Mouse (Mus musculus) liver, adult 2 months (tissue): ENCODE results near the gene Krtcap2. TPM values are rescaled to one million over a fixed set of nuclear protein-coding genes. Genes with fewer than 3 reads are reported as not detected.

ENCODE experiments used
- DNase-seq: peaks from one replicate; pipeline ENCODE4 v3.0.0-alpha.2; 2011; ENCODE audit warnings: low read depth, low spot score; ENCODE audit errors: extremely low read depth
- H3K27ac ChIP-seq: fragments of 200-500 bp; replicated peaks from 2 replicates; pipeline ENCODE4 v1.5.1; 2012; ENCODE audit warnings: low read depth, mild to moderate bottlenecking, control low read depth, inconsistent platforms, low read length; ENCODE audit not compliant: insufficient read depth
- H3K27me3 ChIP-seq: fragments of 200-500 bp; 2 replicates; pipeline ENCODE4 v1.6.1; 2012; ENCODE audit warnings: mild to moderate bottlenecking, moderate library complexity, low read length, inconsistent platforms; ENCODE audit not compliant: control insufficient read depth, insufficient read depth
- H3K36me3 ChIP-seq: fragments of 200-500 bp; 2 replicates; pipeline ENCODE4 v1.6.1; 2012; ENCODE audit warnings: low read length, inconsistent platforms; ENCODE audit not compliant: control insufficient read depth, insufficient read depth
- H3K4me1 ChIP-seq: fragments of 200-500 bp; 2 replicates; pipeline ENCODE4 v1.6.1; 2011; ENCODE audit warnings: low read length; ENCODE audit not compliant: control insufficient read depth, insufficient read depth
- H3K4me3 ChIP-seq: fragments of 200-500 bp; 2 replicates; pipeline ENCODE4 v1.5.1; 2011; ENCODE audit warnings: low read depth, mild to moderate bottlenecking, control low read depth, low read length, moderate library complexity; ENCODE audit not compliant: insufficient read depth
- H3K79me2 ChIP-seq: fragments of 200-500 bp; 2 replicates; pipeline ENCODE4 v1.6.1; 2012; ENCODE audit warnings: inconsistent platforms, mild to moderate bottlenecking, low read length, moderate library complexity; ENCODE audit not compliant: control insufficient read depth, insufficient read depth
- H3K9ac ChIP-seq: fragments of 200-500 bp; 2 replicates; pipeline ENCODE4 v1.6.1; 2012; ENCODE audit warnings: low read depth, mild to moderate bottlenecking, control low read depth, inconsistent platforms, low read length
- CTCF ChIP-seq: fragments of 200-500 bp; IDR thresholded peaks from 2 replicates; pipeline ENCODE4 v1.5.1; 2011; ENCODE audit warnings: low read depth, low read length, control low read depth
- POLR2A ChIP-seq: fragments of 200-500 bp; IDR thresholded peaks from 2 replicates; pipeline ENCODE4 v1.6.1; 2011; ENCODE audit warnings: low read length, control low read depth; ENCODE audit not compliant: insufficient read depth; ENCODE audit errors: extremely low read depth
- WGBS: fragments of 180-500 bp; shearing (Covaris S2); methylation state at CpG from one replicate; pipeline ENCODE4 v1.1.7; 2018; 5-methylcytosine and 5-hydroxymethylcytosine counted together
- polyA plus RNA-seq: library from polyadenylated mRNA; depleted of rRNA; stranded (reverse); fragments of >200 nt; gene quantifications from 2 replicates; pipeline ENCODE4 v1.2.3, GENCODE M21; 2012
- total RNA-seq: library from RNA; depleted of rRNA; stranded (reverse); fragments of >200 nt; gene quantifications from 2 replicates; pipeline ENCODE4 v1.2.3, GENCODE M21; 2014

Krtcap2 gene
- total and polyA plus RNA-seq, 2 experiments, result 45.1 to 197 TPM

- Histone ChIP-seq H3K27me3 (no peaks in the 10 kb centered on the region), H3K36me3 (no peaks in the 10 kb centered on the region), H3K27ac (peak overlapping the region; percentile 93), H3K4me3 (peak overlapping the region; percentile 33; the same call in 1 of the 2 replicates), H3K79me2 (peaks cover 25% of the 10 kb centered on the region; the same call in 1 of the 2 replicates), H3K9ac (peak overlapping the region; percentile 66), H3K4me1 (peaks cover 16% of the 10 kb centered on the region)
- whole genome bisulfite sequencing, result 7% methylated on average over 20 of the region's 20 CpGs
- peak; percentile 77 for DNase-seq
- TF ChIP-seq POLR2A (no peak), CTCF (peak; percentile 98)
These were observed 36.0 kb downstream of the Krtcap2 start for GRCm38 (mm10) chr3:89281579-89282290.

GRCm38 (mm10) chr3:89282291-89282643, 36.5 kb downstream of the Krtcap2 start:
- H3K4me3 ChIP-seq, result no peak overlapping the region
- 16% methylated on average over 4 of the region's 4 CpGs for WGBS
- no peak overlapping the region for H3K9ac ChIP-seq
- H3K36me3 ChIP-seq, result no peaks in the 10 kb centered on the region
- TF ChIP-seq POLR2A (no peak), CTCF (no peak)
- H3K27ac ChIP-seq, result no peak overlapping the region
- H3K4me1 ChIP-seq, result peaks cover 15% of the 10 kb centered on the region
- H3K79me2 ChIP-seq, result peaks cover 20% of the 10 kb centered on the region; the same call in 1 of the 2 replicates
- no peaks in the 10 kb centered on the region for H3K27me3 ChIP-seq
- DNase-seq, result no peak

- H3K79me2 ChIP-seq, result 0 out of 2 replicates have a peak, but pooled peaks cover under 1% of the 10 kb centered on the region
- H3K36me3 ChIP-seq, result no peaks in the 10 kb centered on the region
- 26% methylated on average over 3 of the region's 3 CpGs for WGBS
- peak overlapping the region; percentile 63 for H3K9ac ChIP-seq
- no peaks in the 10 kb centered on the region for H3K27me3 ChIP-seq
- H3K4me3 ChIP-seq, result no peak overlapping the region
- peaks cover 32% of the 10 kb centered on the region for H3K4me1 ChIP-seq
- TF ChIP-seq POLR2A (no peak), CTCF (no peak)
- H3K27ac ChIP-seq, result peak overlapping the region; percentile 76
- peak; percentile 92 for DNase-seq
These were observed 38.5 kb downstream of the Krtcap2 start for GRCm38 (mm10) chr3:89284261-89284660.

- H3K36me3 ChIP-seq, result no peaks in the 10 kb centered on the region
- H3K27me3 ChIP-seq, result no peaks in the 10 kb centered on the region
- WGBS, result 85% methylated on average over 2 of the region's 2 CpGs
- H3K4me3 ChIP-seq, result no peak overlapping the region
- no peak for DNase-seq
- H3K79me2 ChIP-seq, result no peaks in the 10 kb centered on the region
- H3K4me1 ChIP-seq, result peaks cover 35% of the 10 kb centered on the region
- H3K27ac ChIP-seq, result no peak overlapping the region
- TF ChIP-seq POLR2A (no peak), CTCF (no peak)
- H3K9ac ChIP-seq, result no peak overlapping the region
These were observed 39.8 kb downstream of the Krtcap2 start for GRCm38 (mm10) chr3:89285526-89285925.

- Histone ChIP-seq H3K27ac (peak overlapping the region; percentile 84), H3K9ac (no peak overlapping the region)
- no peak for DNase-seq
These were observed 41.5 kb downstream of the Krtcap2 start for GRCm38 (mm10) chr3:89287286-89287685.

GRCm38 (mm10) chr3:89288503-89288928, 42.8 kb downstream of the Krtcap2 start:
- peak overlapping the region; percentile 84 for H3K27ac ChIP-seq
- H3K9ac ChIP-seq, result peak overlapping the region; percentile 29

More at GRCm38 (mm10) chr3:89287286-89287685, 41.5 kb downstream of the Krtcap2 start:
- Histone ChIP-seq H3K4me1 (peaks cover 35% of the 10 kb centered on the region), H3K27me3 (no peaks in the 10 kb centered on the region), H3K36me3 (no peaks in the 10 kb centered on the region), H3K79me2 (no peaks in the 10 kb centered on the region), H3K4me3 (no peak overlapping the region)
- TF ChIP-seq CTCF, result no peak
- no peak for TF ChIP-seq POLR2A
- 75% methylated on average over 5 of the region's 5 CpGs for WGBS

More at GRCm38 (mm10) chr3:89288503-89288928, 42.8 kb downstream of the Krtcap2 start:
- H3K36me3 ChIP-seq, result no peaks in the 10 kb centered on the region
- no peaks in the 10 kb centered on the region for H3K79me2 ChIP-seq
- H3K4me1 ChIP-seq, result peaks cover 44% of the 10 kb centered on the region
- H3K27me3 ChIP-seq, result no peaks in the 10 kb centered on the region
- DNase-seq, result peak; percentile 99
- TF ChIP-seq POLR2A (no peak), CTCF (peak; percentile 45)
- WGBS, result 12% methylated on average over 7 of the region's 7 CpGs
- no peak overlapping the region for H3K4me3 ChIP-seq
